Mouse (Mus musculus) embryonic facial prominence, embryonic 11.5 days (tissue): ENCODE results near the gene Hoxa1. TPM values are rescaled to one million over a fixed set of nuclear protein-coding genes. Genes with fewer than 3 reads are reported as not detected.

Experiments
- ATAC-seq: fragments of 200-750 bp; cut with Nextera tagmentation; replicated peaks from 2 replicates; pipeline ENCODE4 v1.8.0; 2017; ENCODE audit warnings: low read depth; ENCODE audit not compliant: insufficient number of reproducible peaks, low FRiP score, low TSS enrichment
- DNase-seq: peaks from one replicate; pipeline ENCODE4 v3.0.0-alpha.2; 2015; ENCODE audit warnings: low spot score
- H3K27ac ChIP-seq: fragments of 300-500 bp; sonication (generic); replicated peaks from 2 replicates; pipeline ENCODE4 v1.5.1; 2014; ENCODE audit warnings: mild to moderate bottlenecking, low read depth, low read length, control low read depth
- H3K27me3 ChIP-seq: fragments of 300-500 bp; sonication (generic); 2 replicates; pipeline ENCODE4 v1.6.1; 2014; ENCODE audit warnings: mild to moderate bottlenecking, low read length, moderate library complexity, mixed read lengths; ENCODE audit not compliant: control insufficient read depth, insufficient read depth
- H3K36me3 ChIP-seq: fragments of 300-500 bp; sonication (generic); replicated peaks from 2 replicates; pipeline ENCODE4 v1.6.1; 2014; ENCODE audit warnings: low read depth, mild to moderate bottlenecking, low read length, moderate library complexity, mixed read lengths; ENCODE audit not compliant: control insufficient read depth, insufficient read depth
- H3K4me1 ChIP-seq: fragments of 300-500 bp; sonication (generic); 2 replicates; pipeline ENCODE4 v1.6.1; 2014; ENCODE audit warnings: low read length, mixed read lengths; ENCODE audit not compliant: control insufficient read depth, insufficient read depth
- H3K4me2 ChIP-seq: fragments of 300-500 bp; sonication (generic); 2 replicates; pipeline ENCODE4 v1.6.1; 2014; ENCODE audit warnings: low read depth, mild to moderate bottlenecking, control low read depth, low read length, moderate library complexity
- H3K4me3 ChIP-seq: fragments of 300-500 bp; sonication (generic); 2 replicates; pipeline ENCODE4 v1.5.1; 2014; ENCODE audit warnings: low read depth, low read length, control low read depth
- H3K9ac ChIP-seq: fragments of 300-500 bp; sonication (generic); replicated peaks from 2 replicates; pipeline ENCODE4 v1.6.1; 2014; ENCODE audit warnings: mild to moderate bottlenecking, control low read depth, low read length
- H3K9me3 ChIP-seq: fragments of 300-500 bp; sonication (generic); replicated peaks from 2 replicates; pipeline ENCODE4 v1.6.1; 2016; ENCODE audit warnings: mild to moderate bottlenecking, low read length, inconsistent platforms, mixed read lengths; ENCODE audit not compliant: control insufficient read depth
- WGBS: fragments of 180-500 bp; shearing (Covaris S2); extraction: QIAGEN DNeasy Blood & Tissue Kit; methylation state at CpG from one replicate; pipeline ENCODE4 v1.1.7; 2014; 5-methylcytosine and 5-hydroxymethylcytosine counted together
- polyA plus RNA-seq: library from polyadenylated mRNA; unstranded; fragments of >200 nt; fragmentation: Nextera tagmentation; extraction: Ambion mirVana; gene quantifications from 2 replicates; pipeline ENCODE4 v1.2.1, GENCODE M21; 2014

The Hoxa1 gene
- polyA plus RNA-seq, 1 experiment from 2014 or later, result 1.1 TPM

GRCm38 (mm10) chr6:52107400-52107799 is 50.7 kb downstream of the Hoxa1 start:
- ATAC-seq (no peak), DNase-seq (no peak)
- Histone ChIP-seq H3K4me3 (no peak overlapping the region), H3K9ac (no peak overlapping the region), H3K36me3 (no peaks in the 10 kb centered on the region), H3K4me2 (no peak overlapping the region), H3K27ac (no peak overlapping the region), H3K9me3 (no peaks in the 10 kb centered on the region), H3K27me3 (no peaks in the 10 kb centered on the region), H3K4me1 (no peaks in the 10 kb centered on the region)
- 87% methylated on average over 3 of the region's 3 CpGs for WGBS

- Histone ChIP-seq H3K9me3 (no peaks in the 10 kb centered on the region), H3K4me3 (no peak overlapping the region), H3K4me1 (no peaks in the 10 kb centered on the region), H3K36me3 (no peaks in the 10 kb centered on the region), H3K9ac (no peak overlapping the region), H3K27me3 (no peaks in the 10 kb centered on the region), H3K4me2 (no peak overlapping the region), H3K27ac (no peak overlapping the region)
- 42% methylated on average over 3 of the region's 3 CpGs for WGBS
- no peak for ATAC-seq
- DNase-seq, result no peak
Measured at GRCm38 (mm10) chr6:52106716-52107115, 51.4 kb downstream of the Hoxa1 start.

- Histone ChIP-seq H3K9ac (no peak overlapping the region), H3K4me1 (no peaks in the 10 kb centered on the region), H3K9me3 (no peaks in the 10 kb centered on the region), H3K36me3 (no peaks in the 10 kb centered on the region), H3K4me2 (no peak overlapping the region), H3K4me3 (no peak overlapping the region), H3K27ac (no peak overlapping the region), H3K27me3 (no peaks in the 10 kb centered on the region)
- WGBS, result 51% methylated on average over 3 of the region's 3 CpGs
- no peak for ATAC-seq
- no peak for DNase-seq
Measured at GRCm38 (mm10) chr6:52106178-52106577, 51.9 kb downstream of the Hoxa1 start.

Other genes with a start within 250 kb of the Hoxa1 start
- 10.4 and 10.5 TPM in 2 replicates for gene Skap2, start 145.8 kb downstream of the Hoxa1 start, polyA plus RNA-seq
- gene Hoxa2, start 6.5 kb upstream of the Hoxa1 start, polyA plus RNA-seq, result 19.4 and 24.1 TPM in 2 replicates
- gene 5730596B20Rik, start 19.2 kb upstream of the Hoxa1 start, polyA plus RNA-seq, result 0.13 and 0.22 TPM in 2 replicates
- 0.31 and 0.34 TPM in 2 replicates for gene Hoxa4, start 33.4 kb upstream of the Hoxa1 start, polyA plus RNA-seq
- gene Hoxa5, start 46.3 kb upstream of the Hoxa1 start, polyA plus RNA-seq, result 0.39 and 1.4 TPM in 2 replicates
- not detected in 2 replicates for gene Hoxa6, start 50.4 kb upstream of the Hoxa1 start, polyA plus RNA-seq
- 0.88 and 0.91 TPM in 2 replicates for gene Hoxa3, start 55.0 kb upstream of the Hoxa1 start, polyA plus RNA-seq
- gene Gm28308, start 55.0 kb upstream of the Hoxa1 start, polyA plus RNA-seq, result 0.38 TPM in 1 of 2 replicates, not detected in the other
- 0.26 and 0.34 TPM in 2 replicates for gene Hoxa7, start 63.5 kb upstream of the Hoxa1 start, polyA plus RNA-seq
- 0.11 and 0.56 TPM in 2 replicates for gene Hoxa9, start 72.8 kb upstream of the Hoxa1 start, polyA plus RNA-seq
- gene Hoxa10, start 82.5 kb upstream of the Hoxa1 start, polyA plus RNA-seq, result 0.20 TPM in 1 of 2 replicates, not detected in the other
- gene Hoxa11, start 87.5 kb upstream of the Hoxa1 start, polyA plus RNA-seq, result not detected in 2 replicates
- gene Hoxa13, start 102.6 kb upstream of the Hoxa1 start, polyA plus RNA-seq, result not detected in 2 replicates
- gene Evx1, start 155.2 kb upstream of the Hoxa1 start, polyA plus RNA-seq, result 0.22 and 0.67 TPM in 2 replicates